Mouse (Mus musculus) intestine, embryonic 14.5 days (tissue): ENCODE results near the gene Prn. TPM values are rescaled to one million over a fixed set of nuclear protein-coding genes. Genes with fewer than 3 reads are reported as not detected.

Source experiments
- ATAC-seq: fragments of 200-750 bp; cut with Nextera tagmentation; replicated peaks from 2 replicates; pipeline ENCODE4 v1.8.0; 2017; ENCODE audit warnings: low read depth, moderate number of reproducible peaks, moderate TSS enrichment, moderate library complexity; ENCODE audit not compliant: low FRiP score, low TSS enrichment
- DNase-seq: peaks from one replicate; pipeline ENCODE4 v3.0.0-alpha.2; 2018; ENCODE audit warnings: low spot score
- H3K27ac ChIP-seq: fragments of 300-500 bp; sonication (generic); 2 replicates; pipeline ENCODE4 v1.5.1; 2014; ENCODE audit warnings: low read depth, mild to moderate bottlenecking, control low read depth
- H3K27me3 ChIP-seq: fragments of 300-500 bp; sonication (generic); replicated peaks from 2 replicates; pipeline ENCODE4 v1.6.1; 2014; ENCODE audit warnings: low read length, control low read depth; ENCODE audit not compliant: control insufficient read depth, insufficient read depth
- H3K36me3 ChIP-seq: fragments of 300-500 bp; sonication (generic); 2 replicates; pipeline ENCODE4 v1.6.1; 2014; ENCODE audit warnings: low read length, control low read depth; ENCODE audit not compliant: control insufficient read depth, insufficient read depth
- H3K4me1 ChIP-seq: fragments of 300-500 bp; sonication (generic); replicated peaks from 2 replicates; pipeline ENCODE4 v1.6.1; 2014; ENCODE audit warnings: low read length, control low read depth, mixed read lengths; ENCODE audit not compliant: control insufficient read depth, insufficient read depth
- H3K4me2 ChIP-seq: fragments of 300-500 bp; sonication (generic); 2 replicates; pipeline ENCODE4 v1.6.1; 2014; ENCODE audit warnings: low read length
- H3K4me3 ChIP-seq: fragments of 300-500 bp; sonication (generic); 2 replicates; pipeline ENCODE4 v1.5.1; 2014; ENCODE audit warnings: low read depth, low read length, control low read depth, mixed read lengths
- H3K9ac ChIP-seq: fragments of 300-500 bp; sonication (generic); 2 replicates; pipeline ENCODE4 v1.6.1; 2014; ENCODE audit warnings: mild to moderate bottlenecking, low read length
- H3K9me3 ChIP-seq: fragments of 300-500 bp; sonication (generic); 2 replicates; pipeline ENCODE4 v1.6.1; 2016; ENCODE audit warnings: low read length, control low read depth; ENCODE audit not compliant: control insufficient read depth
- WGBS: fragments of 180-500 bp; shearing (Covaris S2); extraction: QIAGEN DNeasy Blood & Tissue Kit; methylation state at CpG from one replicate; pipeline ENCODE4 v1.1.7; 2014; 5-methylcytosine and 5-hydroxymethylcytosine counted together
- polyA plus RNA-seq: library from polyadenylated mRNA; unstranded; fragments of >200 nt; fragmentation: Nextera tagmentation; extraction: Ambion mirVana; gene quantifications from 2 replicates; pipeline ENCODE4 v1.2.1, GENCODE M21; 2014

Prn gene
- not detected in 2 replicates for polyA plus RNA-seq

- H3K4me1 ChIP-seq: peaks cover 8% of the 10 kb centered on the region
- WGBS: 5% methylated on average over 52 of the region's 52 CpGs
- H3K36me3 ChIP-seq: no peaks in the 10 kb centered on the region
- H3K9me3 ChIP-seq: no peaks in the 10 kb centered on the region
- peak within 1 kb of the TSS; percentile 52 for H3K9ac ChIP-seq
- peak within 1 kb of the TSS; percentile 56 for H3K4me3 ChIP-seq
- DNase-seq (peak; percentile 95), ATAC-seq (peak; percentile 89)
- H3K27me3 ChIP-seq: no peaks in the 10 kb centered on the region
- peak within 1 kb of the TSS; percentile 64; the same call in 1 of the 2 replicates for H3K27ac ChIP-seq
- H3K4me2 ChIP-seq: peak within 1 kb of the TSS; percentile 64
Measured at GRCm38 (mm10) chr2:131909683-131910572, at the start of gene Prn, which contains the start of gene Prnp. Gene Prn (plus strand): TSS chr2:131909957. Gene Prnp (plus strand): TSS chr2:131909928.

GRCm38 (mm10) chr2:131862617-131863275 is 47.0 kb upstream of the Prn start:
- no peak overlapping the region for H3K4me3 ChIP-seq
- H3K36me3 ChIP-seq: no peaks in the 10 kb centered on the region
- no peak overlapping the region for H3K4me2 ChIP-seq
- WGBS: 55% methylated on average over 3 of the region's 3 CpGs
- no peak for DNase-seq
- H3K9me3 ChIP-seq: no peaks in the 10 kb centered on the region
- H3K27ac ChIP-seq: no peak overlapping the region
- H3K27me3 ChIP-seq: no peaks in the 10 kb centered on the region
- no peak for ATAC-seq
- no peak overlapping the region for H3K9ac ChIP-seq
- H3K4me1 ChIP-seq: no peaks in the 10 kb centered on the region

- Histone ChIP-seq H3K9ac (no peak overlapping the region), H3K4me3 (no peak overlapping the region), H3K4me2 (no peak overlapping the region), H3K27me3 (no peaks in the 10 kb centered on the region), H3K27ac (no peak overlapping the region), H3K9me3 (no peaks in the 10 kb centered on the region), H3K4me1 (no peaks in the 10 kb centered on the region), H3K36me3 (no peaks in the 10 kb centered on the region)
- 43% methylated on average over 3 of the region's 3 CpGs for WGBS
- DNase-seq (no peak), ATAC-seq (no peak)
Measured at GRCm38 (mm10) chr2:131863472-131863871, 46.3 kb upstream of the Prn start.

GRCm38 (mm10) chr2:131864262-131864796 is 45.4 kb upstream of the Prn start:
- no peaks in the 10 kb centered on the region for H3K27me3 ChIP-seq
- DNase-seq (no peak), ATAC-seq (no peak)
- H3K9me3 ChIP-seq: no peaks in the 10 kb centered on the region
- 79% methylated on average over 2 of the region's 2 CpGs for WGBS
- H3K27ac ChIP-seq: no peak overlapping the region
- no peak overlapping the region for H3K4me3 ChIP-seq
- no peak overlapping the region for H3K9ac ChIP-seq
- no peak overlapping the region for H3K4me2 ChIP-seq
- no peaks in the 10 kb centered on the region for H3K36me3 ChIP-seq
- H3K4me1 ChIP-seq: no peaks in the 10 kb centered on the region

GRCm38 (mm10) chr2:131866676-131867075 is 43.1 kb upstream of the Prn start:
- Histone ChIP-seq H3K4me2 (no peak overlapping the region), H3K9ac (no peak overlapping the region), H3K9me3 (no peaks in the 10 kb centered on the region), H3K4me3 (no peak overlapping the region), H3K27me3 (no peaks in the 10 kb centered on the region), H3K36me3 (no peaks in the 10 kb centered on the region), H3K27ac (no peak overlapping the region), H3K4me1 (no peaks in the 10 kb centered on the region)
- no peak for DNase-seq
- no peak for ATAC-seq

- DNase-seq (no peak), ATAC-seq (no peak)
- H3K9me3 ChIP-seq: no peaks in the 10 kb centered on the region
- 76% methylated on average over 5 of the region's 5 CpGs for WGBS
- H3K27ac ChIP-seq: no peak overlapping the region
- H3K36me3 ChIP-seq: no peaks in the 10 kb centered on the region
- H3K9ac ChIP-seq: no peak overlapping the region
- H3K4me2 ChIP-seq: no peak overlapping the region
- H3K27me3 ChIP-seq: no peaks in the 10 kb centered on the region
- H3K4me3 ChIP-seq: no peak overlapping the region
- no peaks in the 10 kb centered on the region for H3K4me1 ChIP-seq
Measured at GRCm38 (mm10) chr2:131868983-131869382, 40.8 kb upstream of the Prn start.

- H3K4me1 ChIP-seq: no peaks in the 10 kb centered on the region
- no peak overlapping the region for H3K9ac ChIP-seq
- 56% methylated on average over 1 of the region's 1 CpGs for WGBS
- no peak overlapping the region for H3K27ac ChIP-seq
- no peaks in the 10 kb centered on the region for H3K9me3 ChIP-seq
- DNase-seq (no peak), ATAC-seq (no peak)
- H3K36me3 ChIP-seq: no peaks in the 10 kb centered on the region
- no peaks in the 10 kb centered on the region for H3K27me3 ChIP-seq
- no peak overlapping the region for H3K4me2 ChIP-seq
- no peak overlapping the region for H3K4me3 ChIP-seq
Measured at GRCm38 (mm10) chr2:131873376-131873775, 36.4 kb upstream of the Prn start.

- no peaks in the 10 kb centered on the region for H3K9me3 ChIP-seq
- DNase-seq (no peak), ATAC-seq (no peak)
- H3K9ac ChIP-seq: no peak overlapping the region
- H3K4me1 ChIP-seq: no peaks in the 10 kb centered on the region
- H3K4me3 ChIP-seq: no peak overlapping the region
- no peaks in the 10 kb centered on the region for H3K36me3 ChIP-seq
- no peak overlapping the region for H3K4me2 ChIP-seq
- H3K27ac ChIP-seq: no peak overlapping the region
- no peaks in the 10 kb centered on the region for H3K27me3 ChIP-seq
- 89% methylated on average over 7 of the region's 7 CpGs for WGBS
Measured at GRCm38 (mm10) chr2:131876551-131877265, 33.0 kb upstream of the Prn start.
